Mouse (Mus musculus) spleen, postnatal 14 days (tissue): Measurements from ENCODE around the gene Nup155.

ENCODE experiments used
- DNase-seq, 2 experiments: peaks; one replicate each; pipeline ENCODE4 v3.0.0; 2021 to 2022; ENCODE audit warnings: low spot score in 2 of 2

Gene Nup155

DNA sequence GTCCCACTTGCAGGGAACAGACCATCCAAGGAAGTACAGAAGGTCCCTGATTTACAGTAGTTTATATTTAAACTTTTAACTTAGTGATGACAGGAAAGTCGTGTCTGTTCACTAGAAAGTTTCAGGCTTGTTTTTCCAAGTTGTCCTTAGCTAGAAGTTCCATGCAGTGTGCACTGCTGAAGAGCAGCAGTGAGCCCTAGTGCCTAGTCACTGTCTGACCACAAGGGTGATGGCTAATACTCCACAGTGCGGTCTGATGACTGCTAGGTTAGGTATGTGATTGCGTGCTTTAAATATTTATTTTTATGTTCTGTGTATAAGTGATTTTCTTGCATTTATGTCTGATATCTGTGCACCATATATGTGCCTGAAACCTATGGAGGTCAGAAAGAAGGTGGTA, 81.4 kb downstream of the Nup155 start:
- no peak for DNase-seq

DNA sequence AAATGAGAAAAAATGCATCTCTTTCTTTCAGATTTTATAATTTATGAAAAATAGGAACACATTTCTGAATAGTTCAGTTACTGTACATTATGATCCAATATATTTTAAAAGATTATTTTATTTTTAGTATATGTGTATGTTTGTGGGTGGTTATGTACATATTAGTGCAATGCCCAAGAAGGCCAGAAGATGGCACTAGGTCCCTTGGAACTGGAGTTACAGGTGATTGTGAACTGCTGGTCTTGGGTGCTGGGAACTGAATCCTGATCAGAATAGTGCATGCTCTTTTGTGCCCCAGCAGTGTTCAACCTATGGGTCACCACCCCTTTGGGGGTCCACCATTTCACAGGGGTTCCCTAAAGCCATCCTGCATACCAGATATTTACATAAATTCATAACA, 91.2 kb downstream of the Nup155 start:
- DNase-seq: no peak

- no peak for DNase-seq
Observed at GRCm38 (mm10) chr15:8208362-8208761, 99.3 kb downstream of the Nup155 start.
